Mouse (Mus musculus) adrenal gland, adult 8-10 months (tissue): Measurements from ENCODE around the gene Thap3. TPM values are rescaled to one million over a fixed set of nuclear protein-coding genes. Genes with fewer than 3 reads are reported as not detected.
"Not testable (repeated sequence)": the region's sequence is repeated elsewhere in the genome, so short reads cannot be mapped to it uniquely, and the experiment has no call there.

Source experiments
- DNase-seq: peaks from one replicate; pipeline ENCODE4 v3.0.0; 2022
- total RNA-seq, 4 experiments: library from RNA; stranded (reverse); gene quantifications; 2 replicates each; pipeline ENCODE4 v1.2.4; 2022

Thap3 gene
- total RNA-seq, result 10 to 100 TPM; 25.7 to 46.9 (median 36.6) TPM

DNA sequence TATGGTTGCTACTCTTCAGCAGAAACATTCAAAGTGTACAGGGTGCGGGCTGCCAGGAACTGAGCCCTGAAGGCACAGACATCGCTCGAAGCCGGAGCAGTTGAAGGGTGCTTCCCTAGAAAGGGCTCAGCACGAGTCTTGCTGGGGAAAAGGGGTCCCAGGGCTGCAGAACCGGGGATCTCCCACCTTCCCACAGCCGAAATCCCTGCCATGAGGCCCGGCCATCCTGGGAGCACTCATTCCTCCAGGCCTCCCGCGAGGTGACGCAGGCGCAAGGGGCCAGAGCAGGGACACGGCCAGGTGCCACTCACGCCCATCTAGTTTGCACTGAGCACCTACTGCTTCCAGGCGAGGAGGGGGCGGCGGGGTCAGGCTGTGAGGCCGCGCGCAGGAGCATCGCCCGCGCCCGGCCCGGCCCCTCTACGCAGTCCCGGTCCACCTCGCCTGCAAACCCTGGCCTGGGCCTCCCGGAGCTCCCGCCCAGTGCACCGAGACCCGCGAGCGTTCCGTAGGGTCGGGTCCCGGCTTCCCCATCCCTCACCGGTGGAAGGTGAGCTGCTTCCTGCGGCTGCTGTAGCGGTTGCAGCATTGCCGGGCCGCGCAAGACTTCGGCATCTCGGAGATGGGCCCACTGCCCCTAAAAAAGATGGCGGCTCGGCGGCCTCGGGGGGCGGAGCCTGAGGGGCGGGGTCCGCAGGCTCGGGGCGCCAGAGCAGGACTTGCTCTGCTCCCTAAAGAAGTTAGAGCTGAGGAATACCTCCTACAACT, at the start of gene Thap3:
Gene Thap3 (minus strand): TSS at position 656 of the 768 bp plus-strand sequence.
- DNase-seq, result peak; percentile 70

DNA sequence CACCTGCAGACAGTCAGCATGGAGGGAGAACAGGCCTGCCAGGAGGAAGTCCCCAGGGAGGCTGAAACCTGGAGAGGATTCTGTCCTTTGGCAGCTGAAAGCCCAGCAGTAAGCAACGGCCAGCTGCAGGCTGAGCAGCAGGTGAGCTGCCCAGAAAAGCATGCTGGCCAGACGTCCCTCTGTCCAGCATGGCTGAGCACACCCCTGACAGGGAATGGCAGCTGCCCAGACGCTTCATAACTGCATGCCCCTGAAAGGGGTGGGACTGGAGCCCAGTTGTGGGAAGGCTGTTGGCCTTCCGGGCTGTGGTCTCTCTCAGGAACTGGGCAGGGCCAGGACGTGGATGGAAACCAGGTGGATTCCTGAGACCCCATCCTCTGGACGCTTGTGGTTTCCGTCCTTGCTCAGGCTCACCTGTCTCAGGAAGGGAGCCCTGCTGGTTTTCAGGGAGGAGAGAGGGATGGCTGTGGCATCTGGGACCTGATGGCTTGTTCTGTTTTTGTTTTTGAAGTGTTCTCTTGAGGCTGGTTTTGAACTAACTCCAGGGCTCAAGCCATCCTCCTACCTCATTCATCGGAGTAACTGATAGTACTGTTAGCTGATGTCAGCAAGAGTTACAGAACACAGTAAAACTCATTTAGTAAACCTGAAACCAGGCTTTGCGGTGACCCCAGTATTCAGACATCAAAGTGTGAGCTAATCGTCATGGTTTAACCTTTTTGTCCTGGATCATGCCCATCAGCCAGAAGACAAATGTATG, 49.6 kb upstream of the Thap3 start, which contains the start of gene Tas1r1:
Gene Tas1r1 (minus strand): TSS at position 344 of the 760 bp plus-strand sequence.
- DNase-seq, result no peak

DNA sequence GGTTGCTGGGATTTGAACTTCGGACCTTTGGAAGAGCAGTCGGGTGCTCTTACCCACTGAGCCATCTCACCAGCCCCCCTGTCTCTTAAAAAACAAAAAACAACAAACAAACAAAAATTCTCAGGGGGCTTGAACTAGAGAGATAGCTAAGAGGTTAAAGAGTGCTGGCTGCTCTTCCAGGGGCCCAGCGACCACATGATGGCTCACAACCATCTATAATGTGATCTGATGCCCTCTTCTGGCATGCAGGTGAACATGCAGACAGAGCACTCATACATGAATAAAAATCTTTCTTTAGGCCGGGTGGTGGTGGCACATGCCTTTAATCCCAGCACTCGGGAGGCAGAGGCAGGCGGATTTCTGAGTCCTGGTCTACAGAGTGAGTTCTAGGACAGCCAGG, 47.7 kb upstream of the Thap3 start:
- not testable (repeated sequence) for DNase-seq

DNA sequence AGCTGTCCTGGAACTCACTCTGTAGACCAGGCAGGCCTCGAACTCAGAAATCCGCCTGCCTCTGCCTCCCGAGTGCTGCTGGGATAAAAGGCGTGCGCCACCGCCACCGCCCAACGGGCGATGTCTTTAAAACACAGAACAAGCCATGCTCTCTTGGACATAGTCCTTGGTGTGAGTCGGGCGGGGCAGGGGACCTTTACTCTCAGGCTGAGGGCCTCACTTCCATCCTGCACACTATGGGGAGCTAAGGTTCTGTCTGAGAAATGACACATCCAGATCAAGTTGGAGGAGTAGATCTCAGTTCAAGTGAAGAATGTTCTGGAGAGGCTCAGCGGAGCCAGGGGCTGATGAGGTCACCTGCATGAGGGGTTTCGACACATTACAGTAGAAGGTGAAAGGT, 44.1 kb upstream of the Thap3 start:
- no peak for DNase-seq

DNA sequence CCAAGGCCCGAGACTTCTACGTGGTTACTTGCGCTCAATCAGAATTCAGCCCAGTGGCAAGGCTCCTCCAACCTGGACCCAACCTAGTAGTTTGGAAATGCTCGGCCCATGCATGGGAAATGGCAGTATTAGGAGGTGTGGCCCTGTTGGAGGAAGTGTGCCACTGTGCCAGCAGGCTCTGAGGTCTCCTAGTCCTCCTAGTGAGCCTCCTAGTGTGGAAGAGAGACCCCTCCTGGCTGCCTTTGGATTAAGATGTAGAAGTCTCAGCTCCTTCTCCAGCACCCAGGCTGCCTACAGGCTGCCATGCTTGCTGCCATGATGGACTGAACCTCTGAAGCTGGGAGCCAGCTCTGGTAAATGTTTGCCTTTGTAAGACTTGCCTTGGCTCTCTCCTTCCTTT, 41.2 kb upstream of the Thap3 start:
- DNase-seq, result no peak

DNA sequence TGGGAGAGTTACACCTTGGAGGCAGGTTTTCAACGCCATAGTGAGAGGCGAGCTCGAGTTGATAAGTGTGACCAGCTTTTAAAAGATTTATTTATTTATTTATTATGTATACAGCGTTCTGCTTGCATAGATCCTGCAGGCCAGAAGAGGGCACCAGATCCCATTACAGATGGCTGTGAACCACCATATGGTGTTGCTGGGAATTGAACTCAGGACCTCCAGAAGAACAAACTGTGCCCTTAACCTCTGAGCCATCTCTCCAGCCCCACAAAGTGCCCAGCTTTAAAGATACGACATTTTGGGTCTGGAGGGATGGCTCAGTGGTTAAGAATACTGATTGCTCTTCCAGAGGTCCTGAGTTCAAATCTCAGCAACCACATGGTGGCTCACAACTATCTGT, 40.3 kb upstream of the Thap3 start:
- no peak for DNase-seq

DNA sequence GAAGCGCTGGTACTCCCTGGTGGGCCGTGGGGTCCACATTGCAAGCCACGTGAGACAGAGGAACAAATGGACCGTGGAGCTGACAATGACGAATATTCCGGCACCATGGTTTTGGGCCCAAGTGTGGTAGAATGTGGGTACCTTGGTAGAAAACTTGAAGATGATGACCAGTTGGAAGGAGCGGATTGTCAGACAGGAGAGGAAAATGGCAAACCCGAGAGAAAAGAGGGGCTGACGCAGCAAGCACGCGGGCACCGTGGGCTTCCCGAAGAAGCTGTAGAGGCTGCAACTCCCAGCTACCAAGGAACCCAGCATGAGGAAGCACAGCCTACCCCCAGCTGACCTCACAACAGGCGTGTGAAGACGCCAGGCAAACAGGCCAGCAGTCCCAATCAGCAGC, 39.7 kb upstream of the Thap3 start:
- DNase-seq, result no peak

DNA sequence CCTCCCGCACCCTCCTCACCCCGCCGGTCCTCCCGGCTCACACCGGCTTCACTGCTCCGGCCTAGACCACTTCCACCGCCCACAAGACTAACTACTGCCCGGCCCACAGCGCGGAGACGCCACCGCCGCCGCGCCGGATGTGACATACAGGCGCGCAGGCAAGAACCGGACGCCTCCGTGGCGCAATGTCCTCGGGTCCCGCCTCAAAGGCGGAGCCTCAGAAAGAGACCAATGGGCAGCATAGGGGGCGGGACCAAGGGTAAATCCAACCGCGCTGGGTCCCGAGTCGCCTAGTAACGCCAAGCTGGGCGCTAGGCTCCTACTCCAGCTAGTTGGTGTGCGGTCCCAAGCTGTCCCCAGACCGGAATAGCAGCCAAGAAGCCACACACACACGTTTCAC, 38.7 kb upstream of the Thap3 start, which contains the start of gene Zbtb48:
Gene Zbtb48 (minus strand): TSS at position 148 of the 400 bp plus-strand sequence.
- peak; percentile 97 for DNase-seq

DNA sequence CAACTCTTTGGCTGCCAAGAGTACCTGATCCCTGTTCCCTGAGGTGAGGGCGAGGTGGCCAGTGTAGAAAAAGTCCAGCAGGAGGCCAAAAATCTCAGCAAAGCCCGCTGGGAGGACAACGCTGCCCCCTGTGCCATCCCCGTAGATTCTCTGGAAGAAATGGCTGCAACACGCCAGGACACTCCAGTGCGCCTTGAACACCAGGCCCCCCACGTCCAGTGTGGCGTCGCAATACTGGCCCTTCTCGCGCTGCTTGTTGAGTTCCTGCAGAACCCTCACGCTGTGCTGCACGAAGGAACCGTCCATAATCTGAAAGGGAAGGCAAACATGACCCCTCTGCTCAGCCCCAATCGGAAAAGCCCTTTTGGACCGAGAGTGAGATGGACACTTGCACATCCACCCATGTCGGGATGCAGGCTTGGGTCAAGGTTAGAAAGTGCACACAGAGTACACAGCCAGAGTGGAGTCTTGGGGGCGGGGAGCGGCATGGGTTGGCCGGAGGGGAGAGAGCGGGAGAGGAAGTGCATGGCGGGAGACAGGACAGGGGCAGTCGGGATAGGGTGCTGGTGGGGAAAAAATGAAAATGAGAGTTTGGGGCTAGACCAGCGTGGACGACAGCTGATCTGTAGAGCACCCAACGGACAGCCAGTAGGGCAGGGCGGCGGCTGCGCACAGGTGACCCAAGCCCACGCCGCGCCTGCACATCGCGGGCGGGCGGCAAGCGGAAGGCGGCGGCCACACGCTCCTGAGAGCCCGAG, 38.1 kb upstream of the Thap3 start:
- no peak for DNase-seq

DNA sequence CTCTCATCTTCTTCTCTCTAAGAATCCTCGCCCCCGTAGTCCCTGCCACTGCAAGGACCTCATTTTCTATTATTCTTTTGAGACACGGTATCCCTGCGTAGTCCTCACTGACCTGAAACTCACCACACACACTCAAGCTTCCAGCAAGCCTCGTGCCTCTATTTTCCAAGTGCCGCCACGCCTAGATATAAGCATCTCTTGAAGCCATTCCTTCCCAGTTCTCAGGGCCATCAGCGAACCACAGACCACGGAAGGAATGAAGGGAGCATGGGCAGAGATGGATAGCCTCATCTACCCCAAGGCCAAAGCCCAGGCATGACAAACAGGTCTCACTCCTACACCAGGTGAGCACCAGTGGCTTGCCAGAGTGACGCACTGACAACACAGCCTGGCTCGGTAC, 35.7 kb upstream of the Thap3 start:
- no peak for DNase-seq

DNA sequence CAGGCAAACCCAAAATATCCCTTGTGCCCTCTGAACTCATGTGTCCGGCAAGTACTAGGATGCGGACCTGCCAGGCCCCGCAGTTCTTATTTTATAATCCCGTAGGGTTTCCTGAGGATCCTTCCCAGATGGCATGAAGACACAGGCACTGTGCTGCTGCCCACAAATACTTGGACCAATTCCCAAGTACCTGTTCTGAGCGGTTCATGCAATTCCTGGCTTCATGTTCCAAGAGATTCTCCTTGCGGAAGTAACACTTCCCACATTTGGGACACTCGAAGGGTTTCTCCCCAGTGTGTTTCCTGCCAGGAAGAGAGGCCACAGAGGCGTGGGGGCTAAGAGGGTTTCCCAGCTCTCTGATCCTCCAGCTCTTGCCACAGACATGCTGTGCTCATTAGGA, 33.7 kb upstream of the Thap3 start:
- no peak for DNase-seq

DNA sequence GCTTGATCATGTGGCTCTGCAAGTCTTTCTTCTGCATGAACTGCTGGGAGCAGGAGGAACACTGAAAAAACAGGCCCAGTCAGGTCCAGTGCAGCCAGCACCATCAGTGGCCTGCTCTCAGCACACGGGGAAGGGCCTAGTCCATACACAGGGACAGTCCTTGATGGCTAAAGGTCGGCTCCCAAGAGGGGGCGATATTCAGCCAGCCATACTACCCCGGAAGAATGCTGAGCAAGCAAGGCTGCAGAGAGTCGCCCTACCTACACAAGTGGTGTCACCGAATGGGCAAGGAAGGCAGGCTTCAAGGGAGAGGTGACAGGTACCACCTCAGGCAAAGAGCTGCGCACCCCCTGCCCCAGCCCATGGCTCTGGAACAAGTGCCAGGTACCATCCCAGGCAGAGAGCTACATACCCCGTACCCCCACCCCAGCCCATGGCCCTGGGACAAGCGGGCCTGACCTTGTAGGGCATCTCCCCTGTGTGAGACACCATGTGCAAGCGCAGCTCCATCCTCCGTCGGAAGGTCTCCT, 32.8 kb upstream of the Thap3 start:
- no peak for DNase-seq

DNA sequence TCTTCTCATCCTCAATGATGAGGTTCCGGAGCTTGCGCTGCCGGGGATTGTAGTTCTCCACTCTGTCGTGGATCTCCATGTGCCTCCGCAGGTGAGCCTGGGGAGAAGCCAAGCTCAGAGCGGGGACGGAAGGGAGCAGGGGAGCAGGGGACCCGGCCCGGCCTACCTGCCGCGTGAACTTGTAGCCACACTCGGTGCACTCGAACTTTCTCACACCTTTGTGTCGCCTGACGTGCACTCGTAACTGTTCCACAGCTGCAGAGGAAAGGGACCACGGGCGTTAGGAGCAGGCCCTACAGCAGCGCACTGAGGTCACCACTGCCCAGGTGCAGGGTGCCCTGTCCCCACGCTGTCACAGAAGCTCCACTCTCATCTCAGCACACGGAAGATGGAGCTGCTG, 31.2 kb upstream of the Thap3 start:
- no peak for DNase-seq

DNA sequence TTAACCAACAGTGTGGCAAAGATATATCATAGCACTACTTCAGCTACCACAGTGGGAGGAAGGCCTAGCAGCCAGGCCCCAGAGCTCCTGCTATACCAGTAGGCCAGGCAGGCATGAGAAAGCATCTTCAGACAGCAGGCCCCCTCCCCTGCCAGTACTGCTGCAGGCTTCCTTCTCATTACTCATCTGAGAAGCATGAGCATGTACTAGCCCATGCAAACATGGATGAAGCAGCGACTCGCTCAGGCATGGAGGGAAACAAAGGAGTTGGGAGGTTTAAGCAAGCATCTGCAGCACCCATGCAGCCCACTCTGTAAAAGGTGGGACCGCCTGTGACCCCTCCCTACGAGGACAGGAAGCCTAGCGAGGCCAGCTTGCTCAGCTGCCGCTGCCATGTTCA, 30.3 kb upstream of the Thap3 start:
- no peak for DNase-seq

DNA sequence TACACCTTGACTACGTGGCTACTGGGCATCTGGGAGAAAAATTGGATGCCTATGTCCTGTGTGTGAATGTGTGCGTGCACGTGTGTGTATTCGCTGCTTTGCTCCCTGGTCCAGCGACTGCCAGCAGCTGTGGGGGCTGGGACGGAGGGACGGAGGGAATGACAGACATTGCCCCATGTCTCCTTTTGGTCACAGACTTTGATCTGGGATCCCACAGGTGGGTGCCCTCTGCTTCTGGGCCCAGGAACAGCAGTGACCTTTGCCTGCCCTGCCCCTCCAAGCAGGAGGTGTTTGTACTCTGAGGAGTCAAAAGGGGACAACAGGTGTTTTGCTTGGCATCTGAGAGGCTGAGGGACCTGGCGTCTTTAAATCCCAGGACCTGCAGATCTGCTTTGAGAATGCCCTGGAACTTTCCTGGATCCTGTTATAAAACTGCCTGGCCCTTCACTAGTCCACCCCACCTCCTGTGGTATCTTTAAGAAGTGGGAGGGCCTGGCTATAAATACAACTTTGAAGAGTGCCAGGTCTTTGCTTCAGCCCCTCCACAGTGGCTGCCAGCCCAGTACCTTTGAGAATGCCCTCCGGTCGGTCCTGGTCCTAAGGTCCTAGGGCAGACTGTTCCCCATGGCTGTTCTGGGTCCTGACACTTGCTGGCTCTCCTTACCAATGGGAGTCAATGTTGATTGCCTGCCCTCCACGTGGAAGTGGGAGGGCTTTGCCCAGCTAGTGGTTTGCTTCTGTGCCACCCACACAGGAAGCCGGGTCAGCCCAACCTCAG, 24.4 kb upstream of the Thap3 start:
- DNase-seq, result no peak

DNA sequence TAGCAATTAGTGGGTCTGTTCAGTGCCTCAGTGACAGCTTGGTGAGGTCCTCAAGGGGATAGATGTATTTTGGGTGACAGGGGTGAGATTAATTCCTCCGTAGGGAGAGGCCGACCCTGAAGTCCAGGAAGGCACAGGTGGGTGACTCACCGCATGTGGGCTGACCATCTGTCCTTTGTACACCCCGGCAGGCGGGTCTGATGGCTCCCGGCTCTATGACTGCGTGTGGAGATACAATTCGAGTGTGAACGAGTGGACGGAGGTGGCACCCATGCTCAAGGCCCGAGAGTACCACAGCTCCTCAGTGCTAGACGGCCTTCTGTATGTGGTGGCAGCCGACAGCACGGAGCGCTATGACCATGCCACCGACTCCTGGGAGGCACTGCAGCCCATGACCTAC, 23.3 kb upstream of the Thap3 start:
- DNase-seq, result no peak

DNA sequence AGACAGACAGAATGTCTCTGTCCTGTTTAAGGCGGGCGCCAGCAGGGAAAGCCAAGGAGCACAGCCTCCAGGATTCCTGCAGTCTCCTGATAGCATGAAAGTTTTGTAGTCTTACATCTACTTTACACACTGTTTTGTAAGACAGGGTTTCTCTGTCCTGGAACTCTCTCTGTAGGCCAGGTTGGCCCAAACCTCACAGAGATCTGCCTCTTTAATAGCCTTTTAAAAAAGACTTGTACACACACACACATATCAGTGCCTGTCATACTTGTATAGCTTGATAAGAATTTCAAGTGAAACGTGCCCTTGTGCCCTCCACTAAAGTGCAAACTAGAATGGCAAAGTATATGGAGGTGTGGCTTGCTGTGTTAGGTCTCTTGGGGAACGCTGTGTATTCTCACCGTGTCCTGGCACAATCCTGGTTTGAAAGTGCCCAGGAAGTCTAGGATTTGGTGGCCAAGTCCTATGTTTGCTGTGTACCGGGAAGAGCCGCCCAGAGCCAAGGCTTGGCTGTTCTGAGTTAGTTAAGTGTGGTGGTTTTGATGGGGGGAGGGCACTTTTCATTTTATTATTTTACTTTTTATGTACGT, 22.5 kb upstream of the Thap3 start:
- no peak for DNase-seq

DNA sequence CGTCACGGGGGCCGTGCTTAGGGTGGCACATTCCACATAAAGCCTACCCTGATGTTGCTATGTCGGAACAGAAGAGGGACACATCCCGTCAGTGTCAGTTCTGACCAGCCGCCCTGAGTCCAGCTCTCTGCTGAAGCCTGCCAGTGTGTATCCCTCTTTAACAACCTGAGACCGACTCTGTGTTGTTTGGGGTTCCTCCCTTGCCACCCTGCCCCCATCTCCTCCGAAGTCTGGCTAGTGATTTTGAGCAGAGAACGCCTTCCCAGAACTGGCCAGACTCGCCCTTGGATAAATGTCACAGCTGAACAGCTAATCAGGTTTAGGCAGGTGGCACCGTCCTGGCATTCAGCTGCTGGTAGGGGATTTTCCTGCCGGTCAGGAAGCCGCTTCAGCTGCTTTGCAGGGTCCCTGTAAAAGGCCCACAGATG, 21.9 kb upstream of the Thap3 start:
- no peak for DNase-seq

DNA sequence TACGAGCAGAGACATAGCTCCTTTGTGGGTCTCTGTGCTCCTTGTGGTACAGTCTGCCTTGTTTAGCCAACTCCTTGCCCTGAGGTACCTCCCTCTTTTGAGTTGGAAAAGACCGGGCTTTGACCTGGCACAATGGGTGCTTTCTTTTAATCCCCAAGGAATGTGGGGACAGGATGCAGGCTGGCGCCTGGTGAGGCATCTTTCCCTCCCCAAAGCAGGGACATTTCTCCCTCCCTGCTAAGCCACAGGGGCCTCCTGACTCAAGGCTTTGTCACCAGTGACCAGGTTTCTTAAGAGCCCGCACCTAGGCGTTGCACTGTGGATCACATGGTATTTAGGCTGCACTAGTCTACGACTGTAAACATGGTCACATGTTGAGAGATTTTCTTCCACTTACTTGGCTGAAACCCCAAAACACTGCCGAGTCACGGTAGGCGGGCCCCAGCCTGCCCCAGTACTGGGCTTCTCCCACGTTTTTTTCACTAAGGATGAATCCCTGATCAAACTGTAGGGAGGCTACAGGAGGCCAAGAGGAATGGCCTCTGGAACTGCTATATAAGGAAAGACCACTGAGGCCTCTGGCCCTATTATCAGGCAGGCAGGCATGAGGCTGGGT, 21.4 kb upstream of the Thap3 start:
- DNase-seq, result peak; percentile 52

DNA sequence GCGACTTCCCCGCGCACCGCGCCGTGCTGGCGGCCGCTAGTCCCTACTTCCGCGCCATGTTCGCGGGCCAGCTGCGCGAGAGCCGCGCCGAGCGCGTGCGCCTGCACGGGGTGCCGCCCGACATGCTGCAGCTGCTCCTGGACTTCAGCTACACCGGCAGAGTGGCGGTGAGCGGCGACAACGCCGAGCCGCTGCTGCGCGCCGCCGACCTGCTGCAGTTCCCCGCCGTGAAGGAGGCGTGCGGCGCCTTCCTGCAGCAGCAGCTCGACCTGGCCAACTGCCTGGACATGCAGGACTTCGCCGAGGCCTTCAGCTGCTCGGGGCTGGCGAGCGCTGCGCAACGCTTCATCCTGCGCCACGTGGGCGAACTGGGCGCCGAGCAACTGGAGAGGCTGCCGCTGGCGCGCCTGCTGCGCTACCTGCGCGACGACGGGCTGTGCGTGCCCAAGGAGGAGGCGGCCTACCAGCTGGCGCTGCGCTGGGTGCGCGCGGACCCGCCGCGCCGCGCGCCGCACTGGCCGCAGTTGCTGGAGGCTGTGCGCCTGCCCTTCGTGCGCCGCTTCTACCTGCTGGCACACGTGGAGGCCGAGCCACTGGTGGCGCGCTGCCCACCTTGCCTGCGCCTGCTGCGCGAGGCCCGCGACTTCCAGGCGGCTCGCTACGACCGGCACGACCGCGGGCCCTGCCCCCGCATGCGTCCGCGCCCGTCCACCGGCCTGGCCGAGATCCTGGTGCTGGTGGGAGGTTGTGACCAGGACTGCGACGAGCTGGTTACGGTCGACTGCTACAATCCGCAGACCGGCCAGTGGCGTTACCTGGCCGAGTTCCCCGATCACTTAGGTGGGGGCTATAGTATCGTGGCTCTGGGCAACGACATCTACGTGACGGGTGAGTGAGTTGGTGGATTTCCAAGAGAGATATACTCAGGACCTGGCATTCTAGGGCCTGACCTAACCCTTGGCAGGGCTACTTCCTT, 20.6 kb upstream of the Thap3 start:
- DNase-seq, result peak; percentile 51
